Mouse (Mus musculus) limb, embryonic 12.5 days (tissue): ENCODE results near the gene Slc25a43. TPM values are rescaled to one million over a fixed set of nuclear protein-coding genes. Genes with fewer than 3 reads are reported as not detected.

Experiments used
- ATAC-seq: fragments of 200-750 bp; cut with Nextera tagmentation; 2 replicates; pipeline ENCODE4 v1.8.0; 2017; ENCODE audit warnings: low read depth, moderate TSS enrichment; ENCODE audit not compliant: insufficient number of reproducible peaks, insufficient read depth, low FRiP score, low TSS enrichment
- H3K27ac ChIP-seq: fragments of 300-500 bp; sonication (generic); 2 replicates; pipeline ENCODE4 v1.5.1; 2016; ENCODE audit warnings: mild to moderate bottlenecking, moderate library complexity
- H3K27me3 ChIP-seq: fragments of 300-500 bp; sonication (generic); 2 replicates; pipeline ENCODE4 v1.6.1; 2016; ENCODE audit warnings: mild to moderate bottlenecking, moderate library complexity
- H3K36me3 ChIP-seq: fragments of 300-500 bp; sonication (generic); 2 replicates; pipeline ENCODE4 v1.6.1; 2016; ENCODE audit warnings: mild to moderate bottlenecking, moderate library complexity
- H3K4me1 ChIP-seq: fragments of 300-500 bp; sonication (generic); replicated peaks from 2 replicates; pipeline ENCODE4 v1.6.1; 2016
- H3K4me2 ChIP-seq: fragments of 300-500 bp; sonication (generic); 2 replicates; pipeline ENCODE4 v1.6.1; 2016; ENCODE audit warnings: mild to moderate bottlenecking, moderate library complexity
- H3K4me3 ChIP-seq: fragments of 300-500 bp; sonication (generic); replicated peaks from 2 replicates; pipeline ENCODE4 v1.5.1; 2016; ENCODE audit warnings: mild to moderate bottlenecking
- H3K9ac ChIP-seq: fragments of 300-500 bp; sonication (generic); replicated peaks from 2 replicates; pipeline ENCODE4 v1.6.1; 2016; ENCODE audit warnings: mild to moderate bottlenecking, moderate library complexity
- H3K9me3 ChIP-seq: fragments of 300-500 bp; sonication (generic); 2 replicates; pipeline ENCODE4 v1.6.1; 2016; ENCODE audit warnings: mild to moderate bottlenecking, moderate library complexity
- WGBS: fragments of 180-500 bp; shearing (Covaris S2); methylation state at CpG from one replicate; pipeline ENCODE4 v1.1.7; 2016; 5-methylcytosine and 5-hydroxymethylcytosine counted together
- polyA plus RNA-seq: library from polyadenylated mRNA; unstranded; fragments of >200 nt; fragmentation: Nextera tagmentation; extraction: Ambion mirVana; gene quantifications from 2 replicates; pipeline ENCODE4 v1.2.1, GENCODE M21; 2016

Gene Slc25a43
- 1.1 and 1.7 TPM in 2 replicates for polyA plus RNA-seq

DNA sequence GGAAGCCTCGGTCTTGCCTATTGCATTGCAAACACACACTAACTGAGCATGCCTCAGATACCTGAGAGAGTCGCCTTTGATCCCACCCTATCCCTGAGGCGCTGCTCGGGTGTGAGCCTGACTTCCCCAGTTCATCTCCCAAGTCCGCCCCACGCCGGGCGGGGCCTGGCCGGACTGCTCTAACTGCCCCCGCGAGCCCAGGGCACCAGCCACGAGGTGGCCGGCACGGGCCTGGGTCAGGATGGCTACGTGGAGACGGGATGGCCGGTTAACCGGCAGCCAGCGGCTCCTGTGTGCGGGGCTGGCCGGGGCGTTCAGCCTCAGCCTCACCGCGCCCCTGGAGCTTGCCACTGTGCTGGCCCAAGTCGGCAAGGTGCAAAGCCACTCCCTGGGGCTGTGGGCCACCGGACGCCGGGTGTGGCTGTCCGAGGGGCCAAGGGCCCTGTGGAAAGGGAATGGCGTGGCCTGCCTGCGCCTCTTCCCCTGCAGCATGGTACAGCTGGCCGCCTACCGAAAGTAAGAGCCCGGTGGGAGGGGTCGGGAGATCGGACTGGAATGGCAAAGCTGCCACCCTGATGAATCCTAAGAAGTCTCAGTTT, at the start of gene Slc25a43:
TSS of gene Slc25a43 (plus strand) at position 157 of the 599 bp plus-strand sequence.
- 22% methylated on average over 36 of the region's 36 CpGs for WGBS

GRCm38 (mm10) chrX:36740124-36740951, 3.1 kb upstream of the Slc25a43 start:
- Histone ChIP-seq H3K27ac (no peak overlapping the region), H3K36me3 (no peaks in the 10 kb centered on the region), H3K4me2 (no peak overlapping the region), H3K9ac (no peak overlapping the region), H3K4me1 (no peaks in the 10 kb centered on the region), H3K27me3 (no peaks in the 10 kb centered on the region), H3K9me3 (no peaks in the 10 kb centered on the region), H3K4me3 (no peak overlapping the region)
- WGBS, result 94% methylated on average over 13 of the region's 13 CpGs
- ATAC-seq, result no peak

More for the DNA sequence above, at the start of gene Slc25a43:
- Histone ChIP-seq H3K9me3 (no peaks in the 10 kb centered on the region), H3K36me3 (no peaks in the 10 kb centered on the region), H3K27me3 (no peaks in the 10 kb centered on the region), H3K9ac (peak within 1 kb of the TSS; percentile 65), H3K4me2 (peak within 1 kb of the TSS; percentile 70), H3K4me3 (peak within 1 kb of the TSS; percentile 44), H3K4me1 (no peaks in the 10 kb centered on the region), H3K27ac (no peak within 1 kb of the TSS)
- ATAC-seq, result peak; percentile 59; the same call in 1 of the 2 replicates

GRCm38 (mm10) chrX:36741278-36741677, 2.2 kb upstream of the Slc25a43 start:
- 41% methylated on average over 6 of the region's 6 CpGs for WGBS
- no peaks in the 10 kb centered on the region for H3K9me3 ChIP-seq
- no peaks in the 10 kb centered on the region for H3K27me3 ChIP-seq
- no peak overlapping the region for H3K9ac ChIP-seq
- H3K36me3 ChIP-seq, result no peaks in the 10 kb centered on the region
- H3K4me1 ChIP-seq, result no peaks in the 10 kb centered on the region
- H3K4me3 ChIP-seq, result no peak overlapping the region
- no peak overlapping the region for H3K4me2 ChIP-seq
- no peak for ATAC-seq
- no peak overlapping the region for H3K27ac ChIP-seq

GRCm38 (mm10) chrX:36742744-36743143, 715 bp upstream of the Slc25a43 start:
- no peak overlapping the region for H3K4me3 ChIP-seq
- H3K4me1 ChIP-seq, result no peaks in the 10 kb centered on the region
- no peak overlapping the region for H3K9ac ChIP-seq
- no peaks in the 10 kb centered on the region for H3K9me3 ChIP-seq
- no peak overlapping the region for H3K4me2 ChIP-seq
- ATAC-seq, result no peak
- no peak overlapping the region for H3K27ac ChIP-seq
- 92% methylated on average over 5 of the region's 5 CpGs for WGBS
- H3K27me3 ChIP-seq, result no peaks in the 10 kb centered on the region
- H3K36me3 ChIP-seq, result no peaks in the 10 kb centered on the region

- H3K9ac ChIP-seq, result no peak overlapping the region
- no peaks in the 10 kb centered on the region for H3K4me1 ChIP-seq
- no peak for ATAC-seq
- no peaks in the 10 kb centered on the region for H3K9me3 ChIP-seq
- no peak overlapping the region for H3K4me2 ChIP-seq
- no peak overlapping the region for H3K4me3 ChIP-seq
- H3K27ac ChIP-seq, result no peak overlapping the region
- 64% methylated on average over 7 of the region's 7 CpGs for WGBS
- no peaks in the 10 kb centered on the region for H3K27me3 ChIP-seq
- H3K36me3 ChIP-seq, result no peaks in the 10 kb centered on the region
These were observed 1.3 kb downstream of the Slc25a43 start for GRCm38 (mm10) chrX:36744735-36745134.

GRCm38 (mm10) chrX:36745333-36745732, 1.9 kb downstream of the Slc25a43 start:
- ATAC-seq, result no peak
- Histone ChIP-seq H3K4me3 (no peak overlapping the region), H3K4me1 (no peaks in the 10 kb centered on the region), H3K4me2 (no peak overlapping the region), H3K9me3 (no peaks in the 10 kb centered on the region), H3K27me3 (no peaks in the 10 kb centered on the region), H3K27ac (no peak overlapping the region), H3K36me3 (no peaks in the 10 kb centered on the region), H3K9ac (no peak overlapping the region)
- 92% methylated on average over 7 of the region's 7 CpGs for WGBS

DNA sequence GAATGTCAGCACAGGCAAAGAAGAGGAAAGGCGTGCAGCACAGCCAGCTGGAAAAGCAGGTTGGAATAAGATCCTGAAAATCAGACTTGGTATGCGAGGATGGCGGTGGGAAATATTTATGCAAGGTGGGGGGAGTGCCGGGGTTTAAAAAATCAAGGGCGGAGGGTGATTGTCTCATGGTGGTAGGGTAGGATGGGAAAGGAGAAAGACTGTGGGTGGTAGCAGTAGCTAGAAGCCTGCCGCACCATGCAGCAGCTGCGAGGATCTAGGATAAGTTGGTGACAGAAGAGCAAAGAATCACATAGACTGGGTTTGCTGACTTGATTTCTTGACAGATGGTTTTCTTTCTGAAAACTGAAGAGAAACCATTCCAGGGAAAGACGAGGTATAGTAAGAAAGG, 3.3 kb downstream of the Slc25a43 start:
- Histone ChIP-seq H3K9me3 (no peaks in the 10 kb centered on the region), H3K36me3 (no peaks in the 10 kb centered on the region), H3K4me3 (no peak overlapping the region), H3K4me1 (no peaks in the 10 kb centered on the region), H3K27me3 (no peaks in the 10 kb centered on the region), H3K9ac (no peak overlapping the region), H3K4me2 (no peak overlapping the region), H3K27ac (no peak overlapping the region)
- ATAC-seq, result no peak
- WGBS, result 87% methylated on average over 8 of the region's 8 CpGs

DNA sequence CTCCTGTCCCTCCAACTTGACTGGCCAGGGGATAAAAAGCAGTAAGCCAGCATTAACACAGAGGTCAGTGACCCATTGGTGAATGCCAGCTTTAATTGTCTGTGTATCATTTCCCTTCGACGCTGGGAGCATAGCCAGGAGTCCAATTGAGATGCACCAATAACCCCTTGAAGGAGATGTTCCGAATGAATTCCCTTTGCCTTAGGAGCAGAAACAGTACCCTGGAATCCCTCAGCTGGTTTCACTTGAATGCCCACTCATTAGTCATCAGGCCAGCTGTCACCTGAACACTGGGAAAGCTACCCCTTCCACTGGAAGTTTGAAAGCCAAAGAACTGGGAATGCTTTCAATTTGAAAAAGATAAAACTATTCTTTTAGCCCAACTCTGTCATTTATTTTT, 5.1 kb downstream of the Slc25a43 start:
- Histone ChIP-seq H3K27me3 (no peaks in the 10 kb centered on the region), H3K9ac (no peak overlapping the region), H3K9me3 (no peaks in the 10 kb centered on the region), H3K4me2 (no peak overlapping the region), H3K4me3 (no peak overlapping the region), H3K27ac (no peak overlapping the region), H3K36me3 (no peaks in the 10 kb centered on the region), H3K4me1 (no peaks in the 10 kb centered on the region)
- no peak for ATAC-seq
- WGBS, result 60% methylated on average over 3 of the region's 3 CpGs

DNA sequence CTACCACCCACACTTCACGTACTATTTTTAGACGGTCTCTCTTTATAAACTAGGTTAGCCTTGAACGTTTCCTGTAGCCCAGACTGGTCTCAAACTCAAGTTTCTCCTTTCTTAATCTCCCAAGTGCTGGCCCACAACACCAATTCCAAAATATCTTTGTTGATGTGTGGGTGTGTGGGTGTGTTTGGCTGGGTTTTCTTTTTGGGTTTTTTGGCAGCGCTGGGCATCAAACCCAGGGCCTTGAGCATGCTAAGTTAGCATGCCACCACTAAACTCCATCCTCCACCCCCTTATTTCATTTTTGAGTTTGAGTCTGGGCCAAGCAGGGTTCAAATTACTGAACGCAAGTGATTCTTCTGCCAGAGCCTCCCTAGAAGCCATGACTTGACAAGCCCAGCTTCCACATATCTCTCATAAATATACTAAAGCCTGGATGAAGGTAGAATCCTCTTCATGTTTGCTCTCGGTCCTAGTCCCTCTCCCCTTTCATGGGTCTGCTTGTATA, 5.9 kb downstream of the Slc25a43 start:
- Histone ChIP-seq H3K9me3 (no peaks in the 10 kb centered on the region), H3K4me1 (no peaks in the 10 kb centered on the region), H3K27me3 (no peaks in the 10 kb centered on the region), H3K36me3 (no peaks in the 10 kb centered on the region), H3K27ac (no peak overlapping the region), H3K4me3 (no peak overlapping the region), H3K4me2 (no peak overlapping the region), H3K9ac (no peak overlapping the region)
- no peak for ATAC-seq
- 73% methylated on average over 6 of the region's 6 CpGs for WGBS

GRCm38 (mm10) chrX:36750591-36750990, 7.1 kb downstream of the Slc25a43 start:
- Histone ChIP-seq H3K4me2 (no peak overlapping the region), H3K9ac (no peak overlapping the region), H3K36me3 (no peaks in the 10 kb centered on the region), H3K27me3 (no peaks in the 10 kb centered on the region), H3K27ac (no peak overlapping the region), H3K9me3 (no peaks in the 10 kb centered on the region), H3K4me1 (no peaks in the 10 kb centered on the region), H3K4me3 (no peak overlapping the region)
- 71% methylated on average over 1 of the region's 1 CpGs for WGBS
- ATAC-seq, result no peak

- WGBS, result 91% methylated on average over 3 of the region's 3 CpGs
- Histone ChIP-seq H3K9ac (no peak overlapping the region), H3K4me1 (no peaks in the 10 kb centered on the region), H3K36me3 (no peaks in the 10 kb centered on the region), H3K9me3 (no peaks in the 10 kb centered on the region), H3K27me3 (no peaks in the 10 kb centered on the region), H3K4me3 (no peak overlapping the region), H3K4me2 (no peak overlapping the region), H3K27ac (no peak overlapping the region)
- no peak for ATAC-seq
These were observed 9.1 kb downstream of the Slc25a43 start for GRCm38 (mm10) chrX:36752586-36752985.
